Mouse (Mus musculus): ENCODE results near the gene Atg2b. TPM values are rescaled to one million over a fixed set of nuclear protein-coding genes. Genes with fewer than 3 reads are reported as not detected.

The Atg2b gene
- total RNA-seq, 2 experiments from 2014 or later = 41.3 to 89.6 TPM

DNA sequence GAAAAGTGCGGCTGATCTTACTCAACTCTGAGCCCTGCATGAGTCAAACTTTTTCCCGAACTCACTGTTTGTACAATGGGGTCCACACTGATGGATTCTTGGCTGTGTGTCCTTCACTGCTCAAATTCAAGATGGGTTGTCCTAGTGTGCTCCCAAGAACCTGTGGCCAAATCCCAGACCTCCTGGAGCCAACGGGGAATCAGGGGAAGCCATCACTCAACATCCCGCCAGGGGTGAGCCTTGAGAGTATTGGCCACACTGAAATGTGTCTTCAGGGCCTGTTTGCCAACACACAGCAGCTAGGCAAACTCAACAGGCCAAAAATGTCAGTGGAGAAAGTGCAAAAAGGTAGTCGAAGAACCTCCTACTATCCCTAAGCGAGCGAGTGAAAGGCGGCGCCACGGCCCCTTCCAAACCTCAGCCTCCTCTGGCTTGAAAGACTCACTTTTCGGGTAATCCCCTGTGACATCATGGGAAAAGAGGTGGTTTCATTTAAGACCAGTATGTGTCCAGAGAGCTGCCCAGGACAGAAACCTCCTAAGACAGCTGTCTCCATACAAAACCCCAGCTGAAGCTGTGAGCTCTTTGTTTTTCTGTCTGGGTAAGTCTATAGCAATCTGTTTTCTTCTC lies 82.3 kb downstream of the Atg2b start, which contains the start of gene Bdkrb1:
Gene Bdkrb1 (plus strand): TSS at position 505 of the 630 bp plus-strand sequence.
- no peak for ATAC-seq (replicated peaks; ENCODE audit: low FRiP score, low TSS enrichment, poor library complexity, severe bottlenecking)

DNA sequence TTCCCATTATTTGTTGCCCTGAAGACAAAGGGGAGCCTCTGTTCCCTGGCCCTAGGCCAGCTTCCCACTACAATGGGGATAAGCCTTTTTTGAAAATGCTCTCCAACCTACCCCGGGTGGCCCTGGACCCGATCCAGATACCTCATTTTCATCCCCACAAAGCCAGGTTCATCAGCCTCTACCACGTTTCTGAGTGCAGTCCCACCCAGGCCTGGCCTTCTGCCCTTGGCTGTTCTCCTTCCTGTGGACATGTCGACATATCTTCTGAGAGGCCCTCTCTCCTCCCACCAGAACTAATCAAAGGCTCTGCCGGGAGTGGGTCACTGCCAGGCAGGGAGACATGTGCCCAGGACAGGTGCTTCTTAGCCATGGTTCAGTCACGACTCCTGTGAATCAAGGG lies 83.4 kb downstream of the Atg2b start:
- no peak for ATAC-seq (replicated peaks; ENCODE audit: low FRiP score, low TSS enrichment, poor library complexity, severe bottlenecking)

DNA sequence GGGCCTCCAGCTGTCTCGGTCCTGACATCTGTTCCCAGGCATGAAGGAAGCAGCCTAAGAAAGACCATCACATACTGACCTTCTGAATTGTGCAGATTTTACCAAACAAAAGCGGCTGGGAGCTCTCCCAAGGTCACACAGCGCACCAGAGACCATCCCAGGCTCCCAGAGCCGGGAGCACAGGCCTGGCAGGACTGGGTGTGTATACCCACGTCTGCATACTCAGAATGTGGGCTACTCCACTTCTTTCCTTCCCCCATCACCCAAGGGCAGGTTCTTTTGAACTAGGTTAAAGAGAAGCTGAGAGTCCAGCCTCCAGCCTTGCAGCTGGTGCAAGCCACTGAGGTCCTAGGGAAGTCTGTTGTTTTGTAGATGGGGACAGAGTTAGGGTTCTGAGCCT lies 85.9 kb downstream of the Atg2b start:
- no peak for ATAC-seq (replicated peaks; ENCODE audit: low FRiP score, low TSS enrichment, poor library complexity, severe bottlenecking)

DNA sequence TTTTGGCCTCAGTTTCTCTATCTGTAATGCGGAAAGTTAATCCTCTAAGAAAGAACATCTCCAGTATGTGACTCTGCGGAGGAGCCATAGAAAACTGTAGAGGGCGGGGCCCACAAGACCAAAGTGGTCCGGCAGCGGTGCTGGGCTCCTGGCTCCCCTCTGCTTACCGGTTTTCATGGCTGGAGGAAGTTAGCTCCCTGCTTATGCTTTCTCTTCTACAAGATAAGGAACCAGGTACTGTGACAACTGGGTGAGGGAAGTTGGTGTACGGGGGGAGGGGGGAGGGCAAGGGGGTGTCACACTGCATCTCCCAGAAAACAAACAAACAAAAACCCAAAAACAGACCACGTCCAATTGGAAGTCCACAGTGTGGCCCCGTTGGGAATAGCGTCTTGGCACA lies 86.5 kb downstream of the Atg2b start:
- ATAC-seq (replicated peaks; ENCODE audit: low FRiP score, low TSS enrichment, poor library complexity, severe bottlenecking) = no peak

DNA sequence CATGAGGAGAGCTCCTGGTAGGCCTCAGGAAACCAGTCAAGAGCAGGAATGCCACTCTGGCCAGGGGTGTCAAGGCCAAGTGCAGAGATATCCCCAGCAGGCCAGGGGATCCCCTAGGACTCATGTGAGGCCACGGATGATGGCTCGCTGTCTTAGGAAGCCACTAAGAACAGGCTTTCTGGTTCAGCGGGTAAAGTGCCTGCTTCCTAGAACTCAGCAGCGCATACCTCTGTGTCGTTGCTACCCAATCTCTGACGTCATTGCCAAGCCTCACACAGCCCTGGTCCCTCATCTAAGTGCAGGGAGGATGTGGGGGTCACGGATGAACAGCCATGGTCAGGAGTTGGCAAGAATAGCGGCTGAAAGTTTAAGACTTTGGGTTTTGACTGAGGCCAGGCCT lies 87.9 kb downstream of the Atg2b start:
- no peak for ATAC-seq (replicated peaks; ENCODE audit: low FRiP score, low TSS enrichment, poor library complexity, severe bottlenecking)

DNA sequence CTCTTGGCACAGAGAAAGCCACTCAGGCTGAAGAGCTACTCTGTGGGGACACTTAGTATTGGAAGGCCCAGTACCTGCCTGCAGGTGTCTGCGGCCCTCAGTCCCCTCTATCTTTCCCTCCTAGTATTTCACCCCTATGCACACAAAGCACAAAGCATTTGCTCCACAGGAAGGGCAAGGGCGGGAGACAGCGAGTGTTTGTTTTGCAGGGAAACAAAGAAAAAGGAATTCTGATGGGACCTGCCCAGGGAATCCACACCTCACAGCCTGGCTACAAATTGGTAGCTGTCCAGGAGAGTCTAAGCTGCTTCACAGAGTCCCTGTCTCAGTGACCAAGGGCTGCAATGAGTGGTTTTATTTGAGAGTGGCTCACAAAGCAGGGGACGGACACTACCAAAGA lies 91.5 kb downstream of the Atg2b start:
- ATAC-seq (replicated peaks; ENCODE audit: low FRiP score, low TSS enrichment, poor library complexity, severe bottlenecking) = no peak

DNA sequence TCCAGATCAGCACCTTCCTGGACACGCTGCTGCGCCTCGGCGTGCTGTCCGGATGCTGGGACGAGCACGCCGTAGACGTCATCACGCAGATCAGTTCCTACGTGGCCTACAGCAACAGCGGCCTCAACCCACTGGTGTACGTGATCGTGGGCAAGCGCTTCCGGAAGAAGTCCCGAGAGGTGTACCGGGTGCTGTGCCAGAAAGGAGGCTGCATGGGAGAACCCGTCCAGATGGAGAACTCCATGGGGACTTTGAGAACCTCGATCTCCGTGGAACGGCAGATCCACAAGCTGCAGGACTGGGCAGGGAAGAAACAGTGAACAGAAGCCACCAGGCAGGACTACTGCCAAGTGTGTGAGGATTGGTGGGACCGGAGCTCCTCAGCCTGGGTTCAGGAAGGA lies 92.7 kb downstream of the Atg2b start:
- no peak for ATAC-seq (replicated peaks; ENCODE audit: low FRiP score, low TSS enrichment, poor library complexity, severe bottlenecking)

DNA sequence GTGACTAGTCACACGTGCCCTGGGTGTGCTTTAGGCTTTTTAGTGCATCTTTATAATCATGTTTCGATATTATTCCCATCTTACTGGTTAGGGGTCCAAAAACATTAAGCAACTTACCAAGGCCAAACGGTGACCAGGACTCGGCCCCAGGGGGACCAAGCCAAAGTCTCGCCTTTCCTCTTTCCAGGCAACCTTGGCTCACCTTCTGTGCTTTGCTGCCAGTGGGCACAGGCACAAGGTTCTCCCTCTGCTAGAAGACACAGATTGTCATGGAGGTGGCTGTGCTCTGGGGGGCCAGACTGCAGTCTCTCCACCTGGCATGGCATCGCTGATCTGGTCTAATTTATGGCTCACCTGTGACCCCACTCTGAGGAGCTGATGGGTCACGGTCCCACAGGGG lies 94.2 kb downstream of the Atg2b start:
- ATAC-seq (replicated peaks; ENCODE audit: low FRiP score, low TSS enrichment, poor library complexity, severe bottlenecking) = no peak

DNA sequence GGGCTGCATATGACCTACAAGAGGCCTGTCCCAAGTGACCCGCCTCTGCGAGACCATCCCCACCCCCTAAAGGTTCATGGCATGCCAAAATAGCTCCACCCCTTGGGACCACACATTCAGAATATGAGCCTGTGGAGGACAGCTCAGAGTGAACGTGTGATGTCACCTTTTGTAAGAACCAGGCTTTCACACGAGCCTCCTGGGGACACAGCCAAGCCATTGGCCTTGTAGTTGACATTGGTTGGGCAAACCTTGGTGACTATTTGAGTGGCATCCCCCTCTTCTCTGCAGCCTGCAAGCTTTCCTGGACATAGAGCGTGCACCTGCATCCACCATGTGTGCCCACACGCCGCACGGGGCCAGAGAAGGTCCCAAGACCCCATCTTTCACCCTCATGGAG lies 97.5 kb downstream of the Atg2b start:
- ATAC-seq (replicated peaks; ENCODE audit: low FRiP score, low TSS enrichment, poor library complexity, severe bottlenecking) = no peak

DNA sequence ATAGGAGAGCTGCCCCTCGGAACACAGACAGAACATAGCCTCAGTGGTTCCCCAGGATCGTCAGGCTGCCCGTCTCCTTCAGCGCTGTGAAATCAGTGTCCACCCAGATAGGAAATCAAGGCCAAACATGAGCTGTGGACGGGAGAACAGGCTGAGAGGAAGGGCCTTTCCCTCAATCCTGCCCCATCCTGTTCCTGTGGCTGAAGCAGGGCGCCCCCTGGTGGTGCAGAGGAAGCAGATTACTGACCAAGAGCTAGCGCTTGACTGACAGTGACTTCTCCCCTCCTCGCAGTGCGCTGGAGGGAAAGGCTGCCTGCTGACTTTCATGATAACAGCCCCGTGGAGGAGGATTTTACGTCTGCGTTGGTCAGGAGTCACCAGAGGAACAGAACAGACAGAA lies 100.2 kb downstream of the Atg2b start:
- ATAC-seq (replicated peaks; ENCODE audit: low FRiP score, low TSS enrichment, poor library complexity, severe bottlenecking) = peak; percentile 56

DNA sequence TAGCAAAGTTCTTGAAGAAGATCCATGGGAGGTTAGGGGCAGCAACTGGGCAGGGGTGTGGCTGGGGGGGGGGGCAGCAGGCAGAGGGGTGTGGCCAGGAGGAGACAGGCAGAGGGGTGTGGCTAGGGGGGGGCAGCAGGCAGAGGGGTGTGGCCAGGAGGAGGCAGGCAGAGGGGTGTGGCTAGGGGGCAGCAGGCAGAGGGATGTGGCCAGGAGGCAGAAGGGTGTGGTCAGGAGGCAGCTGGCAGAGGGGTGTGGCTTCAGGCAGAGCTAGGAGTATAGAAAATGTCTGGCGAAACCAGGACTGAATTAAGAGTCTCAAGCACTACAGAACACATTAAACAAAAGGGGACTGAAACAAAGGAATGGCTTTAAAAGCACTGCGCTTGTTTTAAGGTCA lies 101.5 kb downstream of the Atg2b start:
- ATAC-seq (replicated peaks; ENCODE audit: low FRiP score, low TSS enrichment, poor library complexity, severe bottlenecking) = peak; percentile 92

DNA sequence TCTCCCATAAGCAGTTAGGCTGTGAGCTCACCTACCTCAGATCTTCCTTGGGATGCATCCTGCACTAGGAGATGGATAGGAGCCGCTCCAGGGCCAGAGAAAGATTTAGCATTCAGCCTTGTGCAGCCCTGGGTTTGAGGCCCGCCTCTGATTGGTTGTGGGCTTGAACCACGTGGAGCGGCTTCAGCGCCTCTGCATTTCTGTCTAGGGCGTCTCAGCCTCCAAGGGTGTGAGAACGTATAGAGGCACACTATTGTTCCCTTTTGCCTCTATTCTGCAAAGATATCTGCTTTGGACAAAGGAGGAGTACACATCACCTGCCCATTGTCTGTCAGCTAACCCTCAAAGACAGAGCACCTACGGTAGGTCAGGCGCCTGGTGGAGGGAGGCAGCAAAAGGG lies 102.5 kb downstream of the Atg2b start:
- ATAC-seq (replicated peaks; ENCODE audit: low FRiP score, low TSS enrichment, poor library complexity, severe bottlenecking) = no peak

DNA sequence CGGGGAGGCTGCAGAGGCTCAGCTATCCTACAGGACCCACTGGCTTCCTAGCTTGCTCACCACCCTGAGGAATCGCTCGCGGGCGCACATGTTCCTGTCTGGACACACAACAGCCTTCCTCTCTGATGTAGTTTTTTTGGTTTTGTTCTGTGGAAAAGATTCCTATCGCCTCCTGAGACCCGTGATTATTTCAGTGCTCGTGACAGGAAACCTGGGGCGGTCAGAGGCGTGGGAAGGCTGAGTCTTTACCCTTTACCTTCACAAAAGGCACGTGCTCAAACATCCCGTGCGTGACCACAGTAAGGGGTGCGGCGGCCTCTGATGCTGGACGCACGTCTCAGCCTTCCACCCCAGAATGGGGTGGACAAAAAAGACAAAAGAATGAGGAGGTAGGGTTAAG lies 104.5 kb downstream of the Atg2b start:
- ATAC-seq (replicated peaks; ENCODE audit: low FRiP score, low TSS enrichment, poor library complexity, severe bottlenecking) = no peak

DNA sequence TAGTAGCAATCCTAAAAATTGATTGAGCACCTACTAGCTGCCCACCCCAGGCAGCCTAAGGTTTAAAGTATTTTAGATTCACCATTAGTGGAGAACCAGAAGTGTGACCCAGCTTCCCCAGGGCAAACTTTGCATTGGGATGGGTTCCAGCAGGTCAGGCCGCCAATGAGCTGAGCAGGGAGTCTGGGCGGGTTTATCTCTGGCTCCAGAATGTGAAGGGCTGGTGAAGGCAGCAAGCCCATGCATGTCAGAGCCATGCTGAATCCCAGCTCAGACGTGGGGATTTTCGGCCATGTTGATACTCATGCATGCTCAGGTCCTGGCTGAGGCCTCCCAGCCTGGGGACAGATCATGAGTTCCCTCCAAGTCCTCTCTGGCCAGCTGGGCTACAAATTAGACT lies 110.7 kb downstream of the Atg2b start:
- ATAC-seq (replicated peaks; ENCODE audit: low FRiP score, low TSS enrichment, poor library complexity, severe bottlenecking) = no peak

DNA sequence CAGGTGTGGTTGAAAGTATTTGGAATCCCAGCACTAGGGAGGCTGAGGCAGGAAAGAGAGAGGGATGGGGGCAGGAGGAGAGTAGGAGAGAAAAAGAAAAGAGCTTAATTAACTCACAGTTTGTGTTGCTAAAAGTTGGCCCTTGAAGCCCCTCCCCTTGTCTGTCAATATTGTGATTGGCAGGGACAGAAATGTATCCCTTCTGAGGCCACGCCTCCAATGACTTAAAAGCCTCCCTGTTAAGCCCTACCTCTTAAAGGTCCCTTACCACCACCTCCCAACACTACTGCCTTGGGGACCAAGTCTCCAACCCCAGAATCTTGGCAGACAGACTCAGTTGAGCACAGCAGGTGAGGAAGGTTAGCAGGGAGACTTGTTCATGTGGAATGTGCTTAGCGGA lies 112.4 kb downstream of the Atg2b start:
- no peak for ATAC-seq (replicated peaks; ENCODE audit: low FRiP score, low TSS enrichment, poor library complexity, severe bottlenecking)

DNA sequence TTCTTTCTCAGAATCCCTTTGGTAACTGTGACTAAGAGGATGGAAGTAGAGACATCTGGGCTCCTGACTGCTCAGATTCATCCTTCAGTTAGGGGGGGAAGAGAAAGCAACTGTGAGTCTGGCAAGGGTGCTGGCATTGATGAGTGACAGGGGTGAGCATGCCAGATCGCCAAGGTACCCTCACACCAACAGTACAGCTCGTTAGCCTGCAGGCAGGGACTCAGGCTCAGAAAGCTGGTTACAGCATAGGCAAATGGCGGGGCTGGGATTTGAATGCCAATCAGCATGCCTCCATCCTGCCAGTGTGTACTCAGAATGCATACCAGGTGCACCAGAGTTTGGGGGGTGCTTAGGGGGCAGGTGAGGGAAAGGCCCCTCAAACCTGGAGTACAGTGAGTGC lies 113.1 kb downstream of the Atg2b start:
- no peak for ATAC-seq (replicated peaks; ENCODE audit: low FRiP score, low TSS enrichment, poor library complexity, severe bottlenecking)

Other genes with a start within 250 kb of the Atg2b start
- gene D430019H16Rik, start 231.4 kb downstream of the Atg2b start, total RNA-seq (2014; fragmentation: Nextera tagmentation) = not detected in 2 replicates
- gene D430019H16Rik, start 231.4 kb downstream of the Atg2b start, total RNA-seq (2017) = not detected in 2 replicates
- gene Bdkrb2, start 122.0 kb downstream of the Atg2b start, total RNA-seq (2014; fragmentation: Nextera tagmentation) = not detected in 2 replicates
- not detected in 2 replicates for gene Bdkrb2, start 122.0 kb downstream of the Atg2b start, total RNA-seq (2017)
- gene Bdkrb1, start 82.1 kb downstream of the Atg2b start, total RNA-seq (2014; fragmentation: Nextera tagmentation) = not detected in 2 replicates
- not detected in 2 replicates for gene Bdkrb1, start 82.1 kb downstream of the Atg2b start, total RNA-seq (2017)
- 15.5 and 20.6 TPM in 2 replicates for gene Gskip, start 382 bp downstream of the Atg2b start, total RNA-seq (2014; fragmentation: Nextera tagmentation)
- 12.5 and 19.1 TPM in 2 replicates for gene Gskip, start 382 bp downstream of the Atg2b start, total RNA-seq (2017)
- gene Ak7, start 20.8 kb upstream of the Atg2b start, total RNA-seq (2014; fragmentation: Nextera tagmentation) = 0.22 TPM in 1 of 2 replicates, not detected in the other
- 0.05 and 0.27 TPM in 2 replicates for gene Ak7, start 20.8 kb upstream of the Atg2b start, total RNA-seq (2017)
- 201 and 263 TPM in 2 replicates for gene Papola, start 99.5 kb upstream of the Atg2b start, total RNA-seq (2014; fragmentation: Nextera tagmentation)
- gene Papola, start 99.5 kb upstream of the Atg2b start, total RNA-seq (2017) = 192 and 204 TPM in 2 replicates

Data from megakaryocyte-erythroid progenitor cell, adult 5-6 weeks (primary cell).